Mouse (Mus musculus): ENCODE data around the gene Doc2a. TPM values are rescaled to one million over a fixed set of nuclear protein-coding genes. Genes with fewer than 3 reads are reported as not detected.

Doc2a gene
- polyA plus RNA-seq, 1 experiment from 2014 or later: 1.9 TPM

- Histone ChIP-seq H3K9me3 (no peaks in the 10 kb centered on the region), H3K4me3 (no peak overlapping the region), H3K27me3 (peaks cover 25% of the 10 kb centered on the region), H3K4me1 (peaks cover 23% of the 10 kb centered on the region), H3K36me3 (peaks cover 69% of the 10 kb centered on the region), H3K4me2 (no peak overlapping the region), H3K27ac (no peak overlapping the region), H3K9ac (no peak overlapping the region)
- WGBS: 90% methylated on average over 5 of the region's 5 CpGs
- ATAC-seq (ENCODE audit: insufficient number of reproducible peaks, insufficient read depth, low FRiP score, low TSS enrichment, low read depth): no peak
Observed at GRCm38 (mm10) chr7:126853454-126853853, 6.2 kb downstream of the Doc2a start.

- H3K27ac ChIP-seq: no peak overlapping the region
- peaks cover 23% of the 10 kb centered on the region for H3K4me1 ChIP-seq
- H3K36me3 ChIP-seq: peaks cover 86% of the 10 kb centered on the region
- H3K27me3 ChIP-seq: peaks cover 3% of the 10 kb centered on the region; the same call in 1 of the 2 replicates
- H3K4me2 ChIP-seq: no peak overlapping the region
- H3K9me3 ChIP-seq: no peaks in the 10 kb centered on the region
- H3K4me3 ChIP-seq: no peak overlapping the region
- no peak overlapping the region for H3K9ac ChIP-seq
- 86% methylated on average over 3 of the region's 3 CpGs for WGBS
- ATAC-seq (ENCODE audit: insufficient number of reproducible peaks, insufficient read depth, low FRiP score, low TSS enrichment, low read depth): no peak
Observed at GRCm38 (mm10) chr7:126855641-126856040, 8.4 kb downstream of the Doc2a start.

GRCm38 (mm10) chr7:126856741-126857420 lies 9.7 kb downstream of the Doc2a start:
- Histone ChIP-seq H3K4me2 (no peak overlapping the region), H3K4me1 (peaks cover 19% of the 10 kb centered on the region), H3K27me3 (no peaks in the 10 kb centered on the region), H3K27ac (no peak overlapping the region), H3K4me3 (no peak overlapping the region), H3K9ac (0 out of 2 replicates have a peak overlapping the region, but pooled peaks have one; percentile 21), H3K9me3 (no peaks in the 10 kb centered on the region), H3K36me3 (peaks cover 82% of the 10 kb centered on the region)
- no peak for ATAC-seq (ENCODE audit: insufficient number of reproducible peaks, insufficient read depth, low FRiP score, low TSS enrichment, low read depth)
- 70% methylated on average over 9 of the region's 9 CpGs for WGBS

GRCm38 (mm10) chr7:126860987-126861386 lies 13.8 kb downstream of the Doc2a start:
- H3K36me3 ChIP-seq: peaks cover 67% of the 10 kb centered on the region

GRCm38 (mm10) chr7:126861429-126862130 lies 14.4 kb downstream of the Doc2a start, which contains the start of gene Hirip3:
Hirip3 (plus strand) TSS chr7:126861972.
- Histone ChIP-seq H3K4me2 (peak within 1 kb of the TSS; percentile 86), H3K9me3 (no peaks in the 10 kb centered on the region), H3K4me3 (peak within 1 kb of the TSS; percentile 74), H3K27me3 (no peaks in the 10 kb centered on the region), H3K9ac (peak within 1 kb of the TSS; percentile 85), H3K27ac (peak within 1 kb of the TSS; percentile 86), H3K4me1 (peaks cover 44% of the 10 kb centered on the region), H3K36me3 (peaks cover 67% of the 10 kb centered on the region)
- peak; percentile 78 for ATAC-seq (ENCODE audit: insufficient number of reproducible peaks, insufficient read depth, low FRiP score, low TSS enrichment, low read depth)
- 2% methylated on average over 42 of the region's 42 CpGs for WGBS

More at GRCm38 (mm10) chr7:126860987-126861386, 13.8 kb downstream of the Doc2a start:
- Histone ChIP-seq H3K27me3 (no peaks in the 10 kb centered on the region), H3K27ac (0 out of 2 replicates have a peak overlapping the region, but pooled peaks have one; percentile 62), H3K9me3 (no peaks in the 10 kb centered on the region), H3K9ac (peak overlapping the region; percentile 85), H3K4me1 (peaks cover 41% of the 10 kb centered on the region), H3K4me3 (peak overlapping the region; percentile 74), H3K4me2 (peak overlapping the region; percentile 86)
- WGBS: 65% methylated on average over 5 of the region's 5 CpGs
- no peak for ATAC-seq (ENCODE audit: insufficient number of reproducible peaks, insufficient read depth, low FRiP score, low TSS enrichment, low read depth)

GRCm38 (mm10) chr7:126862147-126862784 lies 15.1 kb downstream of the Doc2a start, which contains the start of gene Ino80e:
Ino80e (minus strand) TSS chr7:126862377.
- Histone ChIP-seq H3K27ac (peak within 1 kb of the TSS; percentile 86), H3K9me3 (no peaks in the 10 kb centered on the region), H3K4me2 (peak within 1 kb of the TSS; percentile 86), H3K27me3 (no peaks in the 10 kb centered on the region), H3K4me3 (peak within 1 kb of the TSS; percentile 74), H3K9ac (peak within 1 kb of the TSS; percentile 85), H3K4me1 (peaks cover 42% of the 10 kb centered on the region), H3K36me3 (peaks cover 67% of the 10 kb centered on the region)
- under 1% methylated on average over 41 of the region's 41 CpGs for WGBS
- ATAC-seq (ENCODE audit: insufficient number of reproducible peaks, insufficient read depth, low FRiP score, low TSS enrichment, low read depth): peak; percentile 43; the same call in 1 of the 2 replicates

- WGBS: 68% methylated on average over 6 of the region's 6 CpGs
- 0 out of 2 replicates have a peak overlapping the region, but pooled peaks have one; percentile 86 for H3K27ac ChIP-seq
- peak overlapping the region; percentile 74 for H3K4me3 ChIP-seq
- H3K27me3 ChIP-seq: no peaks in the 10 kb centered on the region
- H3K4me1 ChIP-seq: peaks cover 38% of the 10 kb centered on the region
- no peak for ATAC-seq (ENCODE audit: insufficient number of reproducible peaks, insufficient read depth, low FRiP score, low TSS enrichment, low read depth)
- no peaks in the 10 kb centered on the region for H3K9me3 ChIP-seq
- H3K4me2 ChIP-seq: peak overlapping the region; percentile 86
- peak overlapping the region; percentile 85 for H3K9ac ChIP-seq
- peaks cover 68% of the 10 kb centered on the region for H3K36me3 ChIP-seq
Observed at GRCm38 (mm10) chr7:126863791-126864190, 16.6 kb downstream of the Doc2a start.

GRCm38 (mm10) chr7:126867534-126867933 lies 20.3 kb downstream of the Doc2a start:
- 76% methylated on average over 2 of the region's 2 CpGs for WGBS
- peaks cover 25% of the 10 kb centered on the region for H3K4me1 ChIP-seq
- no peaks in the 10 kb centered on the region for H3K9me3 ChIP-seq
- no peak overlapping the region for H3K9ac ChIP-seq
- no peak overlapping the region for H3K4me3 ChIP-seq
- H3K27ac ChIP-seq: no peak overlapping the region
- no peaks in the 10 kb centered on the region for H3K27me3 ChIP-seq
- ATAC-seq (ENCODE audit: insufficient number of reproducible peaks, insufficient read depth, low FRiP score, low TSS enrichment, low read depth): no peak
- no peak overlapping the region for H3K4me2 ChIP-seq
- H3K36me3 ChIP-seq: peaks cover 92% of the 10 kb centered on the region

- Histone ChIP-seq H3K27ac (no peak overlapping the region), H3K4me3 (no peak overlapping the region), H3K9me3 (no peaks in the 10 kb centered on the region), H3K9ac (no peak overlapping the region), H3K4me1 (peaks cover 21% of the 10 kb centered on the region), H3K4me2 (no peak overlapping the region), H3K36me3 (peaks cover 96% of the 10 kb centered on the region), H3K27me3 (no peaks in the 10 kb centered on the region)
- 86% methylated on average over 12 of the region's 12 CpGs for WGBS
- ATAC-seq (ENCODE audit: insufficient number of reproducible peaks, insufficient read depth, low FRiP score, low TSS enrichment, low read depth): no peak
Observed at GRCm38 (mm10) chr7:126868003-126868402, 20.8 kb downstream of the Doc2a start.

- no peaks in the 10 kb centered on the region for H3K9me3 ChIP-seq
- no peaks in the 10 kb centered on the region for H3K27me3 ChIP-seq
- H3K4me3 ChIP-seq: no peak overlapping the region
- 90% methylated on average over 23 of the region's 23 CpGs for WGBS
- no peak for ATAC-seq (ENCODE audit: insufficient number of reproducible peaks, insufficient read depth, low FRiP score, low TSS enrichment, low read depth)
- no peak overlapping the region for H3K4me2 ChIP-seq
- H3K27ac ChIP-seq: no peak overlapping the region
- H3K36me3 ChIP-seq: peaks cover 99% of the 10 kb centered on the region
- 0 out of 2 replicates have a peak, but pooled peaks cover 3% of the 10 kb centered on the region for H3K4me1 ChIP-seq
- no peak overlapping the region for H3K9ac ChIP-seq
Observed at GRCm38 (mm10) chr7:126869780-126870519, 22.7 kb downstream of the Doc2a start.

- ATAC-seq (ENCODE audit: insufficient number of reproducible peaks, insufficient read depth, low FRiP score, low TSS enrichment, low read depth): no peak
- no peak overlapping the region for H3K9ac ChIP-seq
- 0 out of 2 replicates have a peak, but pooled peaks cover 3% of the 10 kb centered on the region for H3K4me1 ChIP-seq
- H3K9me3 ChIP-seq: no peaks in the 10 kb centered on the region
- no peak overlapping the region for H3K4me2 ChIP-seq
- H3K4me3 ChIP-seq: no peak overlapping the region
- peaks cover 99% of the 10 kb centered on the region for H3K36me3 ChIP-seq
- 93% methylated on average over 2 of the region's 2 CpGs for WGBS
- H3K27me3 ChIP-seq: no peaks in the 10 kb centered on the region
- no peak overlapping the region for H3K27ac ChIP-seq
Observed at GRCm38 (mm10) chr7:126870520-126870891, 23.3 kb downstream of the Doc2a start.

Measured in embryonic facial prominence, embryonic 13.5 days (tissue).